Mouse (Mus musculus): ENCODE results near the gene Tjp1. TPM values are rescaled to one million over a fixed set of nuclear protein-coding genes. Genes with fewer than 3 reads are reported as not detected.

Tjp1 gene
- polyA plus RNA-seq, 1 experiment from 2014 or later = 17.4 TPM

DNA sequence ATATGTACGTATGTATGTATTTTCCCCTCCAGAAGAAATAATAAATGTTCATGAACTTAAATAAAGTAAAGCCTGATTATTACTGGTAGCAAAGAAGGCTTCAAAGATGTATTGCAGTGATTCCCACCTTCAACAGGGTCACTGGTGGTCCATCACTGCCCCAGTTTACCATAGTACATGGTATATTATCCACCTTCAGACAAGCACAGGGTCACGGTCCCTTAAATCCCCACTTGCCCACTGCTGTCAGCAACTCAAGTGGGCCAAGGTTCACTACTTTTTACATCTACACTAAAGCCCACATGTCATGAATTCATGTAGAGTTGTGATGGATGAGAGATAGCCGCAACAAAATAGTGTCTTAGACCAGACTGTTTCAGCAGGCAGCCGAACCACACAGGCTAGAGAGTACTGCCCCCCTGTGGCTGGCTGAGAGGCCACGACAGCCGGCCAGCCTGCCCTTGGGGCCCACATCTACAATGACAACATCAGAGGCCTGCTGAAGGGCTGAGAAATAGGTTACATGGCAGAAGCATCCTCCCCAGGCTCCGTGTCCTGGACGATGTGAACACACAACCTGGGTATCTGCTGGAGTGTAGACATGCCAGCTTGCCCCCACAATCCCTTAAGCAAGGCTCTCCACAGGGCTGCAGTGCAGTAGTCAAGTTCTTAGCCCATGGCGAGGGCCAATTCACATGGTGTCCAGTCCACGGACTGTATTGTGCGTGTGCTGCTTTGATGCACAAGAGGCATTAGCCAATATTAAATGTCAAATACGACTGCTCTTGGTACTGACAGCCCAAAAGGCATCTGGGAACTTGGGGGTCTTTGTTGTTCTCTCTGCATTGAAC is 29.6 kb downstream of the Tjp1 start:
- H3K27ac ChIP-seq (ENCODE audit: low read depth, low read length) = no peak overlapping the region
- DNase-seq (ENCODE audit: low spot score) (peak; percentile 81), ATAC-seq (ENCODE audit: low FRiP score) (peak; percentile 66; the same call in 1 of the 2 replicates)
- H3K9me3 ChIP-seq (ENCODE audit: control insufficient read depth, low read length) = no peaks in the 10 kb centered on the region
- H3K27me3 ChIP-seq (ENCODE audit: control insufficient read depth, insufficient read depth, low read length) = no peaks in the 10 kb centered on the region
- H3K36me3 ChIP-seq (ENCODE audit: control insufficient read depth, insufficient read depth, low read length) = no peaks in the 10 kb centered on the region
- no peak overlapping the region for H3K4me3 ChIP-seq (ENCODE audit: low read depth, low read length)
- 52% methylated on average over 12 of the region's 12 CpGs for WGBS
- no peak overlapping the region for H3K9ac ChIP-seq (ENCODE audit: low read depth, low read length)
- H3K4me1 ChIP-seq (replicated peaks; ENCODE audit: control insufficient read depth, insufficient read depth, low read length) = no peaks in the 10 kb centered on the region
- no peak overlapping the region for H3K4me2 ChIP-seq (replicated peaks; ENCODE audit: low read depth, low read length)

DNA sequence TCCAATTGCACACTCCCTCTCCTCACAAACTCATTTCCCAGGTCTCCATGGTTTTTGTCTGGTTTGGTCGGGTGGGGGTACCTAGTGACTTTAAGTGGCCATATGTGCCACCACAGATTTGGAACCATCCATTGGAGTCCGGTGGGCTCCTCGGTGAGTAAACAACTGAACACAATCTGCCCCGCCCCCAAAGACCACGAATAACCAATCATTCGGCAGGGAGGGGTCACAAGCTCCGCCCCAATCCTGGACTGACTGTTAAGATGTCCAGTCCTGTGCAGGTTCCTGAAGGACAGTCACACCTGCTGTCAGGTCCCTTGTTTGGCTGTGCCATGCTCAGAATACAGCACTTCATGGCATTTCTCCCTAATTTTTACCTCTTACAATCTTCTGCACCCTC is 37.1 kb downstream of the Tjp1 start:
- H3K9ac ChIP-seq (ENCODE audit: low read depth, low read length) = no peak overlapping the region
- no peak for DNase-seq (ENCODE audit: low spot score)
- H3K36me3 ChIP-seq (ENCODE audit: control insufficient read depth, insufficient read depth, low read length) = no peaks in the 10 kb centered on the region
- H3K4me1 ChIP-seq (replicated peaks; ENCODE audit: control insufficient read depth, insufficient read depth, low read length) = no peaks in the 10 kb centered on the region
- no peaks in the 10 kb centered on the region for H3K9me3 ChIP-seq (ENCODE audit: control insufficient read depth, low read length)
- H3K27ac ChIP-seq (ENCODE audit: low read depth, low read length) = no peak overlapping the region
- H3K4me2 ChIP-seq (replicated peaks; ENCODE audit: low read depth, low read length) = no peak overlapping the region
- WGBS = 83% methylated on average over 7 of the region's 7 CpGs
- H3K4me3 ChIP-seq (ENCODE audit: low read depth, low read length) = no peak overlapping the region
- ATAC-seq (ENCODE audit: low FRiP score) = no peak
- H3K27me3 ChIP-seq (ENCODE audit: control insufficient read depth, insufficient read depth, low read length) = no peaks in the 10 kb centered on the region

DNA sequence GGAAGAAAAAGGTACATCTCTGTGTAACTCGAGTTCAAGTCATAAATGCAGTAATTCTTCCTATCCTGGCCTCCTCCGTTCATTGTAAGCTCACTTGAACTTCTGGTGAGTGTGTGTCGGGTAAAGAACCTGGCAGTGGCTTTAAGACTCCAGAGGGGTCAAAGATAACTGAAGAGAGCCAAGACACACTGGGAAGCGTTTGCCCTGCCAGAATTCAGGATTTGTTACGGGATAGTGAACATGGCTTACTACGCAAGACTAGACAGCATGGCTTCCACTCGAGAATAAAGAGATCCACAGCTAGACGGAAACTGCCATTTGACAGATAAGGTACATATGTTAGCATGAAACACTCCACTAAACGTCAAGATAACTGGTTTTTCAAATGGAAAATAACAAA is 37.8 kb downstream of the Tjp1 start:
- no peak for ATAC-seq (ENCODE audit: low FRiP score)
- H3K36me3 ChIP-seq (ENCODE audit: control insufficient read depth, insufficient read depth, low read length) = no peaks in the 10 kb centered on the region
- H3K9ac ChIP-seq (ENCODE audit: low read depth, low read length) = no peak overlapping the region
- no peak overlapping the region for H3K27ac ChIP-seq (ENCODE audit: low read depth, low read length)
- H3K9me3 ChIP-seq (ENCODE audit: control insufficient read depth, low read length) = no peaks in the 10 kb centered on the region
- no peaks in the 10 kb centered on the region for H3K27me3 ChIP-seq (ENCODE audit: control insufficient read depth, insufficient read depth, low read length)
- 86% methylated on average over 9 of the region's 9 CpGs for WGBS
- DNase-seq (ENCODE audit: low spot score) = no peak
- no peaks in the 10 kb centered on the region for H3K4me1 ChIP-seq (replicated peaks; ENCODE audit: control insufficient read depth, insufficient read depth, low read length)
- no peak overlapping the region for H3K4me2 ChIP-seq (replicated peaks; ENCODE audit: low read depth, low read length)
- no peak overlapping the region for H3K4me3 ChIP-seq (ENCODE audit: low read depth, low read length)

DNA sequence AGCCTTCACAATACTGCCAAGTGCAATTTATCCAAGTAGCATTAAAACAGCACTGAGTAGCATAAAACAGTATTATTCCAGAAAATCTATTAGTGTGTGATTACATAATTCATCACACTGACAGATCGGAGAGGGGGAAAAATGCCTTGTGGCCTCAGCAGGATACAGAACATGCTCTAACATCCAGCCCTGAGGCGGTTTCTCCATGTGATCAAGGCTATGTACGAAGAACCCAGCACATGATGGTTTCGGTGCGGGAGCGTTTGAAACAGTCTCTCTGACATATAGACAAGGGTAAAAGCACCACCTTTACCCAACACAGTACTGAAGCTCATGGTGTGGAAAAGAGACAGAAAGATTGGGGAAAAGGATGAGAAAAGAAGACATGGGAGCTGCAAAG is 38.4 kb downstream of the Tjp1 start:
- Histone ChIP-seq H3K9me3 (ENCODE audit: control insufficient read depth, low read length) (no peaks in the 10 kb centered on the region), H3K4me2 (replicated peaks; ENCODE audit: low read depth, low read length) (no peak overlapping the region), H3K4me1 (replicated peaks; ENCODE audit: control insufficient read depth, insufficient read depth, low read length) (no peaks in the 10 kb centered on the region), H3K9ac (ENCODE audit: low read depth, low read length) (no peak overlapping the region), H3K27me3 (ENCODE audit: control insufficient read depth, insufficient read depth, low read length) (no peaks in the 10 kb centered on the region), H3K36me3 (ENCODE audit: control insufficient read depth, insufficient read depth, low read length) (no peaks in the 10 kb centered on the region), H3K27ac (ENCODE audit: low read depth, low read length) (no peak overlapping the region), H3K4me3 (ENCODE audit: low read depth, low read length) (no peak overlapping the region)
- no peak for ATAC-seq (ENCODE audit: low FRiP score)
- 93% methylated on average over 6 of the region's 6 CpGs for whole genome bisulfite sequencing
- no peak for DNase-seq (ENCODE audit: low spot score)

DNA sequence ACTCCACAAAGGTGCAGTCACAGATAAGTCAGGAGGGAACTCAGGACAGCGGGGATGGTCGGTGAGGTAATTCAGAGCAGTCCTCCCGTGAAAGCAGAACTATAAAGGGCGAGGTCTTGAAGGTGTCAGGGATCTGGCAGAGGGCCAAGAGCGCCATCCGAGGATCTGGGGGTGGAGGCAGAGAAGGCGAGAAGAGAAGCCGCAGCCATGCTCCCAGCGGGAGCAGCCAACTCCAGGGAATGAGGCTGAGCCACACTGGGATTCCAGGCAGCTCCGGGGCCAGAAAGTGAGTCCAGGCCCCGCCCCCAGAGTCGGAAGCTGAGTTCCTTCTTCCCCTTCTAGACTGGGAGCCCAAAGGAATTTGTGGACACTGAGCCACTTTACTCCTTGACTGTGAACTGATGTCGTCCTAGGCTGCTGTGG is 41.3 kb downstream of the Tjp1 start:
- H3K4me3 ChIP-seq (ENCODE audit: low read depth, low read length) = no peak overlapping the region
- H3K27me3 ChIP-seq (ENCODE audit: control insufficient read depth, insufficient read depth, low read length) = no peaks in the 10 kb centered on the region
- H3K36me3 ChIP-seq (ENCODE audit: control insufficient read depth, insufficient read depth, low read length) = no peaks in the 10 kb centered on the region
- no peaks in the 10 kb centered on the region for H3K4me1 ChIP-seq (replicated peaks; ENCODE audit: control insufficient read depth, insufficient read depth, low read length)
- no peak overlapping the region for H3K27ac ChIP-seq (ENCODE audit: low read depth, low read length)
- ATAC-seq (ENCODE audit: low FRiP score) (no peak), DNase-seq (ENCODE audit: low spot score) (peak; percentile 35)
- H3K4me2 ChIP-seq (replicated peaks; ENCODE audit: low read depth, low read length) = 0 out of 2 replicates have a peak overlapping the region, but pooled peaks have one; percentile 2
- H3K9ac ChIP-seq (ENCODE audit: low read depth, low read length) = no peak overlapping the region
- H3K9me3 ChIP-seq (ENCODE audit: control insufficient read depth, low read length) = no peaks in the 10 kb centered on the region
- WGBS = 17% methylated on average over 13 of the region's 13 CpGs

DNA sequence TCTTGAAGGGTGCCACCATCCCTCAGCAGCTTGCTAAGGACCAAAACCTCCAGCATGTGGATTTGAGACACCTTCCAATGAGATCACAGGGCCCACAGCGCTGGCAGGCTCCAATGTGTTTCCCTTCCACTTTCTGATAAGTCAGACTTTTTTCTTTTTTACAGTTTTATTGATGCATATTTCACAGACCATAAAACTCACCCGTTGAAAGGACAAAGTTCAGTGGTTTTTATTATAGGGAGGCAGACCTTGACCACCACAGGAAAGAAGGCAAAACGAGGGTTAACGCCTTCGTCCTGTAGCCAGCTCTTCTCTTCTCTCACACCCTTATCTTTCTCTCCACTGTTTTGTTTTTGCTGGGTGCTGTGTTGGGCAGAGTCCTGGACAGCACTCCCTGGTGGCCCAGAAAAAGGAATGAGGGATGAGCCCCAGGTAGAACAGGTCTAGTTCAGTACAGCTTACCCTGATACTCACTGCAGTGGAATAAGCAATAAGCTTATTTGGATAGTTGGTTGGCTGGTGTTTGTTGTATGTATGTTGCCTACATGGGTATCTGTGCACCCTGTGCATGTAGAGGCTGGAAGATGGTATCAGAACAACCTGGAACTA is 43.3 kb downstream of the Tjp1 start:
- no peak overlapping the region for H3K4me3 ChIP-seq (ENCODE audit: low read depth, low read length)
- no peaks in the 10 kb centered on the region for H3K9me3 ChIP-seq (ENCODE audit: control insufficient read depth, low read length)
- H3K4me1 ChIP-seq (replicated peaks; ENCODE audit: control insufficient read depth, insufficient read depth, low read length) = no peaks in the 10 kb centered on the region
- no peak overlapping the region for H3K9ac ChIP-seq (ENCODE audit: low read depth, low read length)
- WGBS = 73% methylated on average over 5 of the region's 5 CpGs
- DNase-seq (ENCODE audit: low spot score) = no peak
- no peaks in the 10 kb centered on the region for H3K27me3 ChIP-seq (ENCODE audit: control insufficient read depth, insufficient read depth, low read length)
- no peaks in the 10 kb centered on the region for H3K36me3 ChIP-seq (ENCODE audit: control insufficient read depth, insufficient read depth, low read length)
- no peak for ATAC-seq (ENCODE audit: low FRiP score)
- H3K27ac ChIP-seq (ENCODE audit: low read depth, low read length) = no peak overlapping the region
- H3K4me2 ChIP-seq (replicated peaks; ENCODE audit: low read depth, low read length) = no peak overlapping the region

DNA sequence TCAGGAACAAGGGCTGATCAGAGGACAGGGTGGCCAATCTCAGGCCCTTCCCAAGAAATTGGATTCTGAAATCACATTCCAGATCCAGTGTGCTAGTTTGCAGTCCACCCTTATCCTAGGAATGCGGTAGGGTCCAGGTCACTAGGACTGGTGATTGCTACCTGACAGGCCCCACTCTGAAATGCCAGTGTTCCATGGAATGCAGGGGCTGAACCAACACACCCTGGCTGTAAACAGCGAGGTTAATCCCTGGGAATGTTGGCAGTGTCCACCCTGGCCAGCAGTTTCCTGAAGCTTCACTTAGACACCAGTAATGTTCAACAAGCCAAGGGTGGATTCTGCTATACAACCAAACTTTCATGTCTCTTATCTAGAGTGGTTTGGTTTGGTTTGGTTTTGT is 45.4 kb downstream of the Tjp1 start:
- H3K4me3 ChIP-seq (ENCODE audit: low read depth, low read length) = no peak overlapping the region
- no peaks in the 10 kb centered on the region for H3K27me3 ChIP-seq (ENCODE audit: control insufficient read depth, insufficient read depth, low read length)
- no peak overlapping the region for H3K9ac ChIP-seq (ENCODE audit: low read depth, low read length)
- ATAC-seq (ENCODE audit: low FRiP score) (no peak), DNase-seq (ENCODE audit: low spot score) (no peak)
- no peaks in the 10 kb centered on the region for H3K36me3 ChIP-seq (ENCODE audit: control insufficient read depth, insufficient read depth, low read length)
- no peak overlapping the region for H3K27ac ChIP-seq (ENCODE audit: low read depth, low read length)
- H3K4me1 ChIP-seq (replicated peaks; ENCODE audit: control insufficient read depth, insufficient read depth, low read length) = no peaks in the 10 kb centered on the region
- H3K4me2 ChIP-seq (replicated peaks; ENCODE audit: low read depth, low read length) = no peak overlapping the region
- 81% methylated on average over 2 of the region's 2 CpGs for WGBS
- no peaks in the 10 kb centered on the region for H3K9me3 ChIP-seq (ENCODE audit: control insufficient read depth, low read length)

DNA sequence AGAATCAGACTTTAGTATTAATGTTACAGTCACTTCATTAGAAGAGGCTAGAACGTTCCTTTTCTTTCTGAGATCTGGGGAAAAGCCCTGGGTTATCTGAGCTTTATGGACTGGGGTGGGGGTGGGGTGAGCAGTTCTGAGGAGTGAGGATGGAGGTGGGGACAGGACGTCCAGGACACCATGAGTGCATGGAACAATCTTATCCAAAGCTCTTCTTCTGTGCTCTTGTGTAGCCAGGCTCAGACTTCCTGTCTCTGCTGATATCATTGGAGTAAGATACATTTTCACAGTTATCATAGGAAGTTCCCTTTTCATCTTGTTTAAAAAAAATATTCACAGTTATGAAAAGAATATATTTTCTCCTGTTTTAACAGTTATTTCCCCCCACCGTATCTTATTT is 55.5 kb downstream of the Tjp1 start:
- WGBS = 81% methylated on average over 3 of the region's 3 CpGs
- Histone ChIP-seq H3K36me3 (ENCODE audit: control insufficient read depth, insufficient read depth, low read length) (no peaks in the 10 kb centered on the region), H3K4me3 (ENCODE audit: low read depth, low read length) (no peak overlapping the region), H3K4me1 (replicated peaks; ENCODE audit: control insufficient read depth, insufficient read depth, low read length) (no peaks in the 10 kb centered on the region), H3K4me2 (replicated peaks; ENCODE audit: low read depth, low read length) (no peak overlapping the region), H3K27me3 (ENCODE audit: control insufficient read depth, insufficient read depth, low read length) (no peaks in the 10 kb centered on the region), H3K27ac (ENCODE audit: low read depth, low read length) (no peak overlapping the region), H3K9me3 (ENCODE audit: control insufficient read depth, low read length) (no peaks in the 10 kb centered on the region), H3K9ac (ENCODE audit: low read depth, low read length) (no peak overlapping the region)
- no peak for DNase-seq (ENCODE audit: low spot score)
- no peak for ATAC-seq (ENCODE audit: low FRiP score)

DNA sequence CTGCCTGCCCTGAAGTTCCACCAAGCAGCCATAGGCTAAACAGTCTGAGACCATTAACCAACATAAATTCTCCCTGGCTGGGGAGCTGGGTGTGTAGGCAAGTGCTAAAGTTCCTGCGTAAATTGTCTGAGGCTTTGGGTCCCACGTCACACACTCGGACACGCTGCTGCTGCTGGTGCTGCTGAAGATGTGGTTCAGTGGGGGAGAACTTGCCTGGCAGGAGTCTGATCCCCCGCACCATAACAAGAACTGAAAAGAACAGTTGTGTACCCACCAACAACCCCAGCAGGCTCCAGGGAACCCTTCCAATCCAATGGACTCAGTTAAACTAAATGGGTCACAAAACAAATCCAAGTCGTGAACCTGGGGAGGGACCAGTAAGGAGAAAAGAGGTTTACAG is 56.2 kb downstream of the Tjp1 start:
- Histone ChIP-seq H3K4me1 (replicated peaks; ENCODE audit: control insufficient read depth, insufficient read depth, low read length) (no peaks in the 10 kb centered on the region), H3K27ac (ENCODE audit: low read depth, low read length) (no peak overlapping the region), H3K9ac (ENCODE audit: low read depth, low read length) (no peak overlapping the region), H3K4me2 (replicated peaks; ENCODE audit: low read depth, low read length) (no peak overlapping the region), H3K36me3 (ENCODE audit: control insufficient read depth, insufficient read depth, low read length) (no peaks in the 10 kb centered on the region), H3K27me3 (ENCODE audit: control insufficient read depth, insufficient read depth, low read length) (no peaks in the 10 kb centered on the region), H3K9me3 (ENCODE audit: control insufficient read depth, low read length) (no peaks in the 10 kb centered on the region), H3K4me3 (ENCODE audit: low read depth, low read length) (no peak overlapping the region)
- 88% methylated on average over 6 of the region's 6 CpGs for WGBS
- DNase-seq (ENCODE audit: low spot score) (no peak), ATAC-seq (ENCODE audit: low FRiP score) (no peak)

Measured in hindbrain, embryonic 11.5 days (tissue).